Mouse (Mus musculus) R1 (cell line): Measurements from ENCODE around the gene Trip12.
A peak's percentile ranks its signal among the peaks of the same experiment; 100 is the strongest.

Source experiments
- DNase-seq: peaks from one replicate; pipeline ENCODE4 v3.0.0-alpha.2; 2018; ENCODE audit warnings: low read depth, low spot score

The Trip12 gene

GRCm38 (mm10) chr1:84795335-84795734, 45.0 kb downstream of the Trip12 start:
- no peak for DNase-seq

GRCm38 (mm10) chr1:84791393-84791792, 48.9 kb downstream of the Trip12 start:
- no peak for DNase-seq

GRCm38 (mm10) chr1:84780630-84781029, 59.7 kb downstream of the Trip12 start:
- no peak for DNase-seq

GRCm38 (mm10) chr1:84777455-84777854, 62.9 kb downstream of the Trip12 start:
- no peak for DNase-seq

GRCm38 (mm10) chr1:84758843-84759242, 81.5 kb downstream of the Trip12 start:
- DNase-seq = no peak

GRCm38 (mm10) chr1:84742156-84742555, 98.2 kb downstream of the Trip12 start:
- DNase-seq = no peak

GRCm38 (mm10) chr1:84740080-84740479, 100.2 kb downstream of the Trip12 start:
- DNase-seq = no peak

GRCm38 (mm10) chr1:84737097-84737496, 103.2 kb downstream of the Trip12 start:
- DNase-seq = no peak

- peak; percentile 59 for DNase-seq
Measured at GRCm38 (mm10) chr1:84733799-84734198, 106.5 kb downstream of the Trip12 start.

GRCm38 (mm10) chr1:84731763-84732162, 108.6 kb downstream of the Trip12 start:
- DNase-seq = peak; percentile 67

- no peak for DNase-seq
Measured at GRCm38 (mm10) chr1:84722841-84723240, 117.5 kb downstream of the Trip12 start.

GRCm38 (mm10) chr1:84722371-84722770, 117.9 kb downstream of the Trip12 start:
- DNase-seq = no peak

GRCm38 (mm10) chr1:84721942-84722341, 118.4 kb downstream of the Trip12 start:
- DNase-seq = no peak

GRCm38 (mm10) chr1:84709810-84710785, 130.2 kb downstream of the Trip12 start:
- DNase-seq = no peak

- no peak for DNase-seq
Measured at GRCm38 (mm10) chr1:84709406-84709805, 130.9 kb downstream of the Trip12 start.

GRCm38 (mm10) chr1:84700254-84700653, 140.1 kb downstream of the Trip12 start:
- DNase-seq = no peak

- DNase-seq = peak; percentile 93
Measured at GRCm38 (mm10) chr1:84697136-84697535, 143.2 kb downstream of the Trip12 start.

- DNase-seq = peak; percentile 94
Measured at GRCm38 (mm10) chr1:84695517-84696411, 144.6 kb downstream of the Trip12 start, which contains the start of gene Dner. Dner (minus strand) TSS chr1:84696221.

- peak; percentile 33 for DNase-seq
Measured at GRCm38 (mm10) chr1:84694688-84695474, 145.4 kb downstream of the Trip12 start.

GRCm38 (mm10) chr1:84677910-84678309, 162.4 kb downstream of the Trip12 start:
- peak; percentile 27 for DNase-seq
